Mouse (Mus musculus): Measurements from ENCODE around the gene Adgrg5.

- TF ChIP-seq EP300 (IDR thresholded peaks at IDR 0.05; ENCODE audit: low read depth) (no peak), CTCF (IDR thresholded peaks at IDR 0.05; ENCODE audit: low read depth) (no peak)
Observed at GRCm38 (mm10) chr8:94990598-94991453, 67.3 kb downstream of the Adgrg5 start.

All from liver, postnatal 0 days (tissue).